Mouse (Mus musculus) embryonic fibroblast, embryonic 13.5 days (primary cell): Measurements from ENCODE around the gene Lrfn5.

Experiments
- CTCF ChIP-seq: IDR thresholded peaks from 2 replicates; pipeline ENCODE4 v1.5.1; 2011; ENCODE audit warnings: mild to moderate bottlenecking, control low read depth, low read length, moderate library complexity, borderline replicate concordance; ENCODE audit not compliant: insufficient read depth
- POLR2A ChIP-seq: IDR thresholded peaks from 2 replicates; pipeline ENCODE4 v1.6.1; 2011; ENCODE audit warnings: low read depth, mild to moderate bottlenecking, control low read depth, low read length, moderate library complexity

GRCm38 (mm10) chr12:61624532-61624931 lies 101.6 kb downstream of the Lrfn5 start:
- no peak for TF ChIP-seq CTCF
- no peak for TF ChIP-seq POLR2A
